In the genomic region with DNA sequence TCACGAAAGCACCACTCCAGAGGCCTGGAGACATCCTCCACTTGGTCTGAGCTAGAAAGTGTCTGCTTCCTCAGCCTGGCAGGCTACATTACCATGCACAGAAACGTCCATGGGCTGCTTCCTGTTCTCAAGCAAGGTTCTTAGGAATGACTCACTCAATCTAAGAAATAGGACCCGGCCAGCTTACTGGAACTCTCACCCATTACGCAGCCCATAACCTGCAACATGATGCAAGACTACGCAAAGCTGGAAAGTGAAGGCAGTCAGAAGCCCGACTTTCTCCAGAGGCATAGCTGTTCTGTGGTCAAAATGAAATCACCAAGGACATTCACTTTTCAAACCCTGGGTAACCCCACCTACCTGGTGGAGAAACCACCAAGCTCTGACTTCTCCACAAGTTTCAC, we compare ENCODE assay signal across 9 mouse cellular contexts. TPM values are rescaled to one million over a fixed set of nuclear protein-coding genes. Genes with fewer than 3 reads are reported as not detected.
A peak's percentile ranks its signal among the peaks of the same experiment; 100 is the strongest.
DNase-seq lines count a peak whose midpoint lies in the region; ATAC-seq and TF ChIP-seq lines count a peak whose summit lies in the region.
"Had no signal": no experiment of that assay in that cellular context is flagged by ENCODE, and none has a peak within 500 bp of the region (broad histone marks: within the 10 kb centered on the region; RNA-seq: fewer than 3 reads in every experiment).

No protein-coding gene starts in this region.

- H3K4me3 ChIP-seq in kidney, embryonic 15.5 days (replicated peaks), result no peak overlapping the region
- H3K4me3 ChIP-seq in ES-Bruce4 (ENCODE audit: low read depth, low read length), result peak overlapping the region; percentile 24; the same call in 1 of the 2 replicates
- H3K4me3 ChIP-seq in megakaryocyte, embryonic 14.5 days (replicated peaks), result peak overlapping the region; percentile 85

- no peak for TF ChIP-seq CTCF in ES-Bruce4 (IDR thresholded peaks at IDR 0.05; ENCODE audit: low read depth, low read length)

- 0 out of 2 replicates have a peak overlapping the region, but pooled peaks have one; percentile 2 for H3K9ac ChIP-seq in kidney, embryonic 15.5 days
- H3K9ac ChIP-seq in ES-Bruce4 (ENCODE audit: low read depth, poor library complexity, severe bottlenecking), result peak overlapping the region; percentile 26; the same call in 1 of the 2 replicates

- no peak for TF ChIP-seq EP300 in ES-Bruce4 (IDR thresholded peaks at IDR 0.05; ENCODE audit: insufficient read depth, low read depth, low read length)

- no peak for TF ChIP-seq POLR2A in ES-Bruce4 (IDR thresholded peaks at IDR 0.05; ENCODE audit: insufficient read depth, low read length)

- no peaks in the 10 kb centered on the region for H3K36me3 ChIP-seq in kidney, embryonic 15.5 days
- H3K36me3 ChIP-seq in ES-Bruce4 (ENCODE audit: control insufficient read depth, insufficient read depth, low read length, poor library complexity, severe bottlenecking), result no peaks in the 10 kb centered on the region
- H3K36me3 ChIP-seq in megakaryocyte, embryonic 14.5 days (replicated peaks; ENCODE audit: low read length), result peaks cover 82% of the 10 kb centered on the region

- H3K27me3 ChIP-seq in kidney, embryonic 15.5 days, result no peaks in the 10 kb centered on the region
- no peaks in the 10 kb centered on the region for H3K27me3 ChIP-seq in ES-Bruce4 (ENCODE audit: control insufficient read depth, insufficient read depth, low read length, poor library complexity, severe bottlenecking)
- no peaks in the 10 kb centered on the region for H3K27me3 ChIP-seq in megakaryocyte, embryonic 14.5 days (replicated peaks)

- peak overlapping the region; percentile 42 for H3K27ac ChIP-seq in kidney, embryonic 15.5 days
- H3K27ac ChIP-seq in ES-Bruce4 (ENCODE audit: insufficient read depth, low read length), result peak overlapping the region; percentile 84

- no peak overlapping the region for H3K4me2 ChIP-seq in kidney, embryonic 15.5 days

- 60% methylated on average over 6 of the region's 6 CpGs for WGBS in kidney, embryonic 15.5 days

- peaks cover 83% of the 10 kb centered on the region for H3K4me1 ChIP-seq in kidney, embryonic 15.5 days
- H3K4me1 ChIP-seq in ES-Bruce4 (ENCODE audit: control insufficient read depth, insufficient read depth, low read length), result peaks cover 2% of the 10 kb centered on the region
- peaks cover 96% of the 10 kb centered on the region for H3K4me1 ChIP-seq in megakaryocyte, embryonic 14.5 days

- H3K9me3 ChIP-seq in kidney, embryonic 15.5 days (replicated peaks), result no peaks in the 10 kb centered on the region
- no peaks in the 10 kb centered on the region for H3K9me3 ChIP-seq in ES-Bruce4 (replicated peaks; ENCODE audit: control insufficient read depth, insufficient read depth, low read length, poor library complexity, severe bottlenecking)
- H3K9me3 ChIP-seq in megakaryocyte, embryonic 14.5 days, result no peaks in the 10 kb centered on the region

- no peak for ATAC-seq in kidney, embryonic 15.5 days (replicated peaks; ENCODE audit: low FRiP score)
- ATAC-seq in granulocyte monocyte progenitor cell, adult 5-6 weeks (replicated peaks; ENCODE audit: poor library complexity, severe bottlenecking), result peak; percentile 79

- DNase-seq in kidney, adult 11 months, result no peak
- no peak for DNase-seq in c-Kit-positive CD71-positive TER-119-positive erythroid progenitor cells, embryonic 14.5 days (ENCODE audit: low spot score)
- DNase-seq in cerebellum, adult 9-11 months, result no peak
- no peak for DNase-seq in frontal cortex, postnatal 25 days (ENCODE audit: low spot score in 2 of 2)
- DNase-seq: midbrain, embryonic 14.5 days had no signal

RNA-seq across cellular contexts. Expression of a gene that starts 19.0 kb away (rescaled TPM):
- 70.2 and 71.2 TPM in 2 replicates for polyA plus RNA-seq in kidney, embryonic 15.5 days (2015; fragmentation: Nextera tagmentation; extraction: Ambion mirVana)
- 103 and 105 TPM in 2 replicates for polyA plus RNA-seq in ES-Bruce4 (2011; ENCODE audit: insufficient read depth, insufficient read length, low read depth, missing spikeins)
- total RNA-seq in granulocyte monocyte progenitor cell, adult 5-6 weeks (2014; fragmentation: Nextera tagmentation), result 80.1 and 90.3 TPM in 2 replicates
- total RNA-seq in granulocyte monocyte progenitor cell, adult 5-6 weeks (2017), result 55.3 and 68.7 TPM in 2 replicates
- 11.9 and 34.2 TPM in 2 replicates for polyA plus RNA-seq in megakaryocyte, embryonic 14.5 days (2012; ENCODE audit: insufficient read depth, low replicate concordance)

RNA-seq across cellular contexts. Expression of a gene that starts 26.4 kb away (rescaled TPM):
- polyA plus RNA-seq in kidney, embryonic 15.5 days (2015; fragmentation: Nextera tagmentation; extraction: Ambion mirVana), result 381 and 397 TPM in 2 replicates
- polyA plus RNA-seq in ES-Bruce4 (2011; ENCODE audit: insufficient read depth, insufficient read length, low read depth, missing spikeins), result 775 and 839 TPM in 2 replicates
- total RNA-seq in granulocyte monocyte progenitor cell, adult 5-6 weeks (2014; fragmentation: Nextera tagmentation), result 734 and 909 TPM in 2 replicates
- total RNA-seq in granulocyte monocyte progenitor cell, adult 5-6 weeks (2017), result 363 and 370 TPM in 2 replicates
- polyA plus RNA-seq in megakaryocyte, embryonic 14.5 days (2012; ENCODE audit: insufficient read depth, low replicate concordance), result 28.2 and 136 TPM in 2 replicates
